Mouse (Mus musculus) hindbrain, embryonic 13.5 days (tissue): ENCODE measurements around the gene Sult3a2. TPM values are rescaled to one million over a fixed set of nuclear protein-coding genes. Genes with fewer than 3 reads are reported as not detected.
"Not testable (repeated sequence)": the region's sequence is repeated elsewhere in the genome, so short reads cannot be mapped to it uniquely, and the experiment has no call there.

ENCODE experiments used
- ATAC-seq: fragments of 200-750 bp; cut with Nextera tagmentation; 2 replicates; pipeline ENCODE4 v1.8.0; 2017; ENCODE audit warnings: moderate TSS enrichment; ENCODE audit not compliant: low FRiP score
- H3K27ac ChIP-seq: fragments of 300-500 bp; sonication (generic); 2 replicates; pipeline ENCODE4 v1.5.1; 2015; ENCODE audit warnings: inconsistent platforms, mild to moderate bottlenecking, moderate library complexity
- H3K27me3 ChIP-seq: fragments of 300-500 bp; sonication (generic); 2 replicates; pipeline ENCODE4 v1.6.1; 2015; ENCODE audit warnings: mild to moderate bottlenecking, inconsistent platforms
- H3K36me3 ChIP-seq: fragments of 300-500 bp; sonication (generic); 2 replicates; pipeline ENCODE4 v1.6.1; 2015; ENCODE audit warnings: mild to moderate bottlenecking, inconsistent platforms
- H3K4me1 ChIP-seq: fragments of 300-500 bp; sonication (generic); replicated peaks from 2 replicates; pipeline ENCODE4 v1.6.1; 2015; ENCODE audit warnings: inconsistent platforms
- H3K4me2 ChIP-seq: fragments of 300-500 bp; sonication (generic); 2 replicates; pipeline ENCODE4 v1.6.1; 2015; ENCODE audit warnings: inconsistent platforms, mild to moderate bottlenecking, moderate library complexity
- H3K4me3 ChIP-seq: fragments of 300-500 bp; sonication (generic); 2 replicates; pipeline ENCODE4 v1.5.1; 2015; ENCODE audit warnings: mild to moderate bottlenecking, inconsistent platforms
- H3K9ac ChIP-seq: fragments of 300-500 bp; sonication (generic); 2 replicates; pipeline ENCODE4 v1.6.1; 2015; ENCODE audit warnings: mild to moderate bottlenecking, inconsistent platforms
- H3K9me3 ChIP-seq: fragments of 300-500 bp; sonication (generic); 2 replicates; pipeline ENCODE4 v1.6.1; 2016; ENCODE audit warnings: inconsistent platforms
- WGBS: fragments of 180-500 bp; shearing (Covaris S2); methylation state at CpG from one replicate; pipeline ENCODE4 v1.1.7; 2015; 5-methylcytosine and 5-hydroxymethylcytosine counted together
- polyA plus RNA-seq: library from polyadenylated mRNA; unstranded; fragments of >200 nt; fragmentation: Nextera tagmentation; extraction: Ambion mirVana; gene quantifications from 2 replicates; pipeline ENCODE4 v1.2.1, GENCODE M21; 2015

Gene Sult3a2
- polyA plus RNA-seq = not detected in 2 replicates

DNA sequence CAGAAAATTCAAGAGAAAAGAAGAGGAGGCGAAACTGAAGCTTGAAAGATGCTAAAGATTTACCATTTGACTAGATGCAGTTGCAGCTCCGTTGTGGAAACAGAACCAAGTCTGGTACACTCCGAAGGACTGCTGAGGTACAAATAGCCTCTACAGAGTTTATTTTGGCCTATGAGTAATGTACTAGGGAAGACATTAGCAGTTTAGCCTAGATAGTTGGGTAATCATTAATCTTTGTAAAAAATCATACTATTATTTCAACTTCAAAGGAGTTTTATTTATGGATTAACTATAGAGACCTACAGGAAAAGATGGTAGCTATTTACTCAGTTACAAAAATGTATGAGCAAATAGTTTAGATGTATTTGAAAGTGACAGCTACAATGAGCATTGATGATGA lies at the start of gene Sult3a2:
Sult3a2 (minus strand) TSS at position 101 of the 400 bp plus-strand sequence.
- Histone ChIP-seq H3K4me1 (no peaks in the 10 kb centered on the region), H3K9ac (no peak within 1 kb of the TSS), H3K9me3 (no peaks in the 10 kb centered on the region), H3K36me3 (no peaks in the 10 kb centered on the region), H3K4me2 (no peak within 1 kb of the TSS), H3K27ac (no peak within 1 kb of the TSS), H3K4me3 (no peak within 1 kb of the TSS), H3K27me3 (no peaks in the 10 kb centered on the region)
- WGBS = 92% methylated on average over 3 of the region's 3 CpGs
- ATAC-seq = no peak

DNA sequence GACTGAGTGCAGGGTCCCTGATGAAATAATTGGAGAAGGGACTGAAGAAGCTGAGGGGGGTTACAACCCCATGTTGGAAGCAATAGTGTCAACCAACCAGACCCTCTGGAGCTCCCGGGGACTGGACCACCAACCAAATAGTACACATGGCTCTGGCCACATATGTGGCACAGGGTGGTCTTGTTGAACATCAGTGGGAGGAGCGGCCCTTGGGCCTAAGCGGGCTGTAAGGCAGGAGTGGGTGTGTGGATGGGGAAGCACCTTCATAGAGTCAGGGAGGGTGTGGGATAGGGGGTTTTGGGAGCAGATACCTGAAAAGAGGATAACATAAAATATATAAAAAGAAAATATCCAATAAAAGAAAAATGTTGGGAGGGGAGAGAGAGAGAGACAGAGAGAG lies 34.4 kb upstream of the Sult3a2 start:
- Histone ChIP-seq H3K36me3 (no peaks in the 10 kb centered on the region), H3K27me3 (no peaks in the 10 kb centered on the region), H3K4me2 (no peak overlapping the region), H3K27ac (no peak overlapping the region), H3K9ac (no peak overlapping the region), H3K4me3 (no peak overlapping the region), H3K4me1 (no peaks in the 10 kb centered on the region), H3K9me3 (no peaks in the 10 kb centered on the region)
- ATAC-seq = no peak
- WGBS = 97% methylated on average over 3 of the region's 3 CpGs

DNA sequence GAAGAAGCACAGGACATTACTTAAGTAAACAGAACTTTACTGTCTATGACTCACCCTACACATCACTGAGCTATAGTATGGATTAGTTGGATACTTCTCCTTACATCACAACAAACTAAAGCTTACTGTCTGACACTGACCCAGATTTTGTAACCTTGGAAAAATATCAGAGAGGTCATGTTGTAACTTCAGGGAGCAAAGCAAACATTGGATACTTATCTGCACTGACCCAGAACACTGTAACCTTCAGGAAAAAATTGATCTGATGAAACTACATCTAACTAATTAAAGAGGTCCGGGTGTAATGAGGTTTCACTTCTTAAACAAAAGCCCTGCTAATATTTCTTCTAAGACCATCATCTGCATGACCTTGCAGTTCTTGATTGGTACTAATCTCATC lies 30.4 kb upstream of the Sult3a2 start:
- 79% methylated on average over 1 of the region's 1 CpGs for WGBS
- no peak overlapping the region for H3K27ac ChIP-seq
- no peaks in the 10 kb centered on the region for H3K36me3 ChIP-seq
- no peaks in the 10 kb centered on the region for H3K9me3 ChIP-seq
- ATAC-seq = no peak
- no peaks in the 10 kb centered on the region for H3K27me3 ChIP-seq
- no peak overlapping the region for H3K4me3 ChIP-seq
- H3K4me1 ChIP-seq = no peaks in the 10 kb centered on the region
- no peak overlapping the region for H3K9ac ChIP-seq
- no peak overlapping the region for H3K4me2 ChIP-seq

DNA sequence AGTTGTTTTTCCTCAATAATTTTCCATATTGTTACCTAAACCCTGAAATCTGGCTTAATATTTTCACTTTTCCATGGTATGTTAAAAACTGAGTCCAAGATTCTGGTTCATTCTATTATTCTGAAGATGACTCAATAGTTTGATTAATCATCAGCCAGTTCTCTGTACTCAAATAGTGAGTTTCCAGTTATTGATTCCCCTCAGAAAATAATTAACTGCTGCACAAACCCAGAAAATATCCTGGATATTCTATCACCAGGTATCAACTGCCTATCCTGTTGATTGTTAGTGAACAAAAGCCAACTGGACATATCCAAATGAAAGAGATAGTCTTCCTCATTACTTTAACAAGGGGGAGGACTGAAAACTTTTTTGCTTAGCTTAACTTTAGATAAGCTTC lies 27.8 kb upstream of the Sult3a2 start:
- Histone ChIP-seq H3K27ac (no peak overlapping the region), H3K27me3 (no peaks in the 10 kb centered on the region), H3K4me2 (no peak overlapping the region), H3K4me3 (no peak overlapping the region), H3K4me1 (no peaks in the 10 kb centered on the region), H3K9ac (no peak overlapping the region), H3K36me3 (no peaks in the 10 kb centered on the region), H3K9me3 (no peaks in the 10 kb centered on the region)
- ATAC-seq = no peak

DNA sequence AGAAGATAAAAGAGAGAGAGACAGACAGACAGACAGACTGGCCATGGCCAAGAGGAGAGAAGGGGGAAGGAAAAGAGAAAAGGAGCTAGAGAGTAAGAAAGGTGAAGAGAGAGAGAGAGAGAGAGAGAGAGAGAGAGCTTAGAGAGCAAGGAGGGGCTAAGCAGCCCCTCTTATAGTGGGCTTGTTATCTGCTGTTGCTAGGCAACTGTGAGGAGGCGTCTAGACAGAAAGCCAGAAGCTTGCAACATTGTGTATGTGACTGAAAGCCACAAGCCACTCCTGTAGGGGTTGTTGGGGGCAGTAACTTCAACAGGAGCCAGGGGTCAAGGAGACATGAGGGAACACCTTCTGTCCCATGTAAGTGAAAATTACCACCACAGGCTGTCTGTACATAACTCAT lies 25.3 kb upstream of the Sult3a2 start:
- no peak for ATAC-seq
- Histone ChIP-seq H3K36me3 (no peaks in the 10 kb centered on the region), H3K9ac (no peak overlapping the region), H3K4me3 (no peak overlapping the region), H3K4me2 (no peak overlapping the region), H3K27me3 (no peaks in the 10 kb centered on the region), H3K27ac (no peak overlapping the region), H3K9me3 (no peaks in the 10 kb centered on the region), H3K4me1 (no peaks in the 10 kb centered on the region)
- 17% methylated on average over 1 of the region's 1 CpGs for WGBS

DNA sequence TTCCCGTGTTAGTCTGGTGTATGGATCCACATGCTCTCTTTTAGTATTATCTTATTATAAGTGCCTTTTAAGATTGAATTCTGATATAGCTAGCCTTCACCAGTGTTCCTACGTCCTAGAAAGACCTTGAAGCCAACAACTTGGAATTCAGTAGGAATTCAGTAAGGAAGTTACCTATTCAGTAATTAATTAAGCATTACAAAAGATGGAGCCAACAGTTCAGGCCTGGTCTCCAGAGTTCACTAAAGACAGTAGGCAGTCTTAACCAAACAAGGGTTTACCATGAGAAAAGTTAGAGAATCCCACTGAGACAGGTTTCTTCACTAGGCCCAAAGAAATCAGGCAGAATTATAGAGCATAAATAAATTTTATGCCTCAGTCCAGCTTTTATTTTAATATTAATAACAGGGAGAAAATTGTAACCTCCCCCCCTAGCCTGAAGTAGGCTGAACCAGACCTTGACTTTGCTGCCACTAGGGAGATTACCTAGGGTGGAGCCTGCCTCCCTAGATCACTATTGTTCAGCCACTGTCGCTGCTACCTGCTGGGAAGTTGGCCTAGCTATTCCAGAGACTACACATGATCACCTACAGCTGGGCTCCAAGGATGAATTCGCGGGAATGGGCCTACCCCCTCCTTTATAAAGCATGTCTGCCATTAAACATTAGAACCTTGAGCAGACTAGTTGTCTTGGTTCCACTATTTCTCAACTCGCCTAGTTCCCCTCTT lies 10.9 kb upstream of the Sult3a2 start:
- ATAC-seq, H3K4me3 ChIP-seq, H3K4me1 ChIP-seq, H3K27me3 ChIP-seq, H3K27ac ChIP-seq, H3K36me3 ChIP-seq, H3K9me3 ChIP-seq, H3K9ac ChIP-seq, H3K4me2 ChIP-seq: not testable (repeated sequence)
- WGBS = 84% methylated on average over 6 of the region's 6 CpGs

DNA sequence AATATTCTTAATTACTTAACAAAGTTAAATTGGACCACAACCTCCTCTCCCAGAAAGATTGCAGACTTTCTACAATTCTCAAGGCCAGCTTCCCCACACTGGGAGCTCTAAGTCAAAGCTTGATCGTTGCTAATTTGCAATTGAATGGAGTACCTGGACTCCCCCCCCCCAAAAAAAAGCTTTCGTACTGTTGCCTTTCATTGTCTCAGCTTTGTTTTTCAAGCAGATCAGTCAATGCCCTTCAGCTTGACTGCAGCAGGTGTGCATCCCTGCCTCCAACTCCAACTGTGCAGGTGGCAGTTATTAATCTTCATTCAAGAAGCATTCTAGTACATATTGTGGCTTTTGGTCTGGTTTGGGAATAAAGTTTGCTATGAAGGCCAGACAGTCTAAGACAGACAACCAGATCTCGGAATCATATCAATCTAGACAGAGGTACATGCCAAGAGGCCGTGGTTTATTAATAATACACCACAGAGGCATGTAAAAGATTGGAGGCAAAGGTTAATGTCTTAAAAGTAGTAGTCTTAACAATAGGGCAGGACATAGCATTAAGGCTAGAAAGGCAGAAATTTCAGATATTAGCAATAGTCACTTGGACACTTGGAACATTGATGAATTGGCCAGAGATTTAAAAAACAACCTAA lies 9.9 kb upstream of the Sult3a2 start:
- not testable (repeated sequence) for H3K9me3 ChIP-seq, H3K4me2 ChIP-seq, H3K9ac ChIP-seq, H3K4me3 ChIP-seq, H3K27me3 ChIP-seq, H3K4me1 ChIP-seq, H3K36me3 ChIP-seq, H3K27ac ChIP-seq, ATAC-seq
- WGBS = 86% methylated on average over 4 of the region's 4 CpGs

DNA sequence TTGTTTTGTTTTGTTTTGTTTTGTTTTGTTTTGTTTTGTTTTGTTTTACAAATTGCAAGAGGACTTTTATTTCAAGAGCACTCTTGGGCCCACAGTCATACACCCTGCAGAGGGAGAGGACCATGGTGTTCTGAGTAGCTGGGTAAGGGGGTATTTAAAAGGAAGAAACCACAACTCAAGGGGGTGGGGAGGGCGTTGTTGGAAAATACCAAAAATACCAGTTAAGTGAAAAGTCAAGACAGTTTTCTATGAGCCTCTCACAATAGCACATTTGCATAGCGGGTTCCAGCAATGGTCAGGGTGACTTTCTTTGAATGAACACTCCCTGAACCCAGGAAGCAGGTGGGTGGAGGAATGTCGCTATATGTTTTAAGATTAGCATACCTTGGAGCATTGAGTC lies 5.7 kb upstream of the Sult3a2 start:
- H3K9ac ChIP-seq, H3K4me2 ChIP-seq, H3K36me3 ChIP-seq, H3K4me1 ChIP-seq, H3K27ac ChIP-seq, H3K27me3 ChIP-seq, ATAC-seq, H3K4me3 ChIP-seq, H3K9me3 ChIP-seq: not testable (repeated sequence)
- WGBS = 78% methylated on average over 3 of the region's 3 CpGs

DNA sequence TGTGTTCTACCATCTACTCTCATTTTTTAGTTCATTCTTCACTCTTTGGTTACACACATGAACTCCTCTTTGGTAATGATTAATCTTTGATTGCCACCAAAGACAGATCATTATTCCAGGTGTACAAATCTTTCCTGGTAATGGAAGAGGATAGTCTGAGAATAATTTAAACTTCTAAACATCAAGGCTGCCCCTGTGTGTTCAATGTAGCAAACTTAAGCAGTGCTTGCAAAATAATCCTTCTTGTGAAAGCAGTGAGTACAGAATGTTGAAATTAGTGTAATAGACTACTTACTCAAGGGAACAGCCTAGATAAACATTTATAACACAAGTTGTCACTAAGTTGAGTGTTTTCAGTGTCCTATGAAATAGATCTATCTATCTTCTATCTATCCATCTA lies 1.0 kb upstream of the Sult3a2 start:
- Histone ChIP-seq H3K4me1 (no peaks in the 10 kb centered on the region), H3K36me3 (no peaks in the 10 kb centered on the region), H3K27ac (no peak overlapping the region), H3K9ac (no peak overlapping the region), H3K9me3 (no peaks in the 10 kb centered on the region), H3K4me2 (no peak overlapping the region), H3K27me3 (no peaks in the 10 kb centered on the region), H3K4me3 (no peak overlapping the region)
- ATAC-seq = no peak

DNA sequence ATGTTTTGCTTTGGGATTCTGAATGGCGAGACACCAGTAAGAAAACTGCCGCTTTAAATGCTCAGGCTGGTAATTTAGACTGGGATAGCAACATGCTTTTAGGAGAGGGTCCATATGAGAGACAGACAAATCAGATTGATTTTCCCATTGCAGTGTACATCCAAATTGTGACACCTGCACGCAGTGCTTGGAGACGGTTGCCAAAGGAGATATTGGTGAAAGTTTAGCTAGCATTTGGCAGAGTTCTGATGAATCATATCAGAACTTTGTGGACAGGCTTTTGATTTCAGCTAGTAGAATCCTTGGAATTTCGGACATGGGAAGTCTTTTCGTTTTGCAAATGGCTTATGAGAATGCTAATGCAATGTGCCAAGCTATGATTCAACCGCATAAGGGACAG lies 51.3 kb downstream of the Sult3a2 start:
- not testable (repeated sequence) for H3K4me3 ChIP-seq, H3K27me3 ChIP-seq, H3K9ac ChIP-seq, H3K4me1 ChIP-seq, ATAC-seq, H3K9me3 ChIP-seq, H3K27ac ChIP-seq, H3K36me3 ChIP-seq, H3K4me2 ChIP-seq
- 94% methylated on average over 7 of the region's 7 CpGs for WGBS

DNA sequence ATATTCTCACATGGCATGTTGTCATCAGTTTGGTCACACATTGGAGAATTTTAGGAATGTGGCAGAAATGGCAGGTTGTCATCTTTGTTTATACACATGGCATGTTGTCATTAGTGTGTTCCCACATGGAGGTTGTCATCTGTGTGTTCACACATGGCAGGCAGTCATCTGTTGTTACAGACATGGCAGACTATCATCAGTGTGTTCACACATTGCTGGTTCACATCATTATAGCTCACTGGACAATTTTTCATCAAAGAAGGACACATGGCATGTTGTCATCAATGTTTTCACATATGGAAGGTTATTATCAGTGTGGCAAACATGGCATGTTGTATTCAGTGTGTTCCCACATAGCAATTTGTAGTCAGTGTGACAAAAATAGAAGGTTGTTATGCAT lies 53.3 kb downstream of the Sult3a2 start:
- no peak for ATAC-seq
- Histone ChIP-seq H3K27me3 (no peaks in the 10 kb centered on the region), H3K27ac (no peak overlapping the region), H3K36me3 (no peaks in the 10 kb centered on the region), H3K9me3 (0 out of 2 replicates have a peak, but pooled peaks cover 2% of the 10 kb centered on the region), H3K4me2 (no peak overlapping the region), H3K4me3 (no peak overlapping the region), H3K4me1 (no peaks in the 10 kb centered on the region), H3K9ac (no peak overlapping the region)

DNA sequence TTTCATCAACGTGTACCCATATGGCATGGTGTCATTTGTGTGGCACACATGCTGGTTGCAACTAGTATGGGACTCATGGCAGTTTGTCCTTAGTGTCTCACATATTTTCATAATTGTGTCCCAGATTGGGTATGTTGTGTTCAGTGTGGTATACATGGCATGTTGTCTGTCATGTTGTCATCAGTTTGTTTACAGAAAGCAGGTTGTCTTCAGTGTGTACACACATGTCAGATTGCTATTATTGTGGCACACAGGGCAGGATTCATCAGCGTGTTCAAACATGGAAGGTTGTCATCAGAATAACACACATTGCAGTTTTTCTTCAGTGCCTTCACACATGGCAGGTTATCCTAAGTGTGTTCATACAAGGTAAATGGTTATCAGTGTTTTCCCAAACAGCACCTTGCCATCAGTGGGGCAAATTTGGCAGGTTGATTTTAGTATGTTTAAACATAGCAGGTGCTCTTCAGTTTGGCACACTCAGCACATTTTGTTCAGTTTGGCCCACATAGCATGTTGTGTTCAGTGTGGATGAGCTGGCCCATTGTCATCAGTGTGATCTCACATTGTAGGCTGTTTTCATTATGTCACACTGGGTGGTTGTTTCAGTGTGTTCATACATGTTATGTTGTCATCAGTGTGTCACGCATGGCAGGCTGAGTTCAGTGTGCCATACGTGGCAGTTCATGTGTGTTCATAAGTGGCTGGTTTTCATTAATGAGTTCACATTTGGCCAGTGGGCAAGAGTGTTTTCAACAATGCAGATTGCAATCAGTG lies 53.9 kb downstream of the Sult3a2 start:
- no peak overlapping the region for H3K4me2 ChIP-seq
- H3K36me3 ChIP-seq = no peaks in the 10 kb centered on the region
- H3K9ac ChIP-seq = no peak overlapping the region
- no peak overlapping the region for H3K27ac ChIP-seq
- no peaks in the 10 kb centered on the region for H3K9me3 ChIP-seq
- WGBS = 85% methylated on average over 4 of the region's 4 CpGs
- no peaks in the 10 kb centered on the region for H3K27me3 ChIP-seq
- H3K4me1 ChIP-seq = no peaks in the 10 kb centered on the region
- ATAC-seq = no peak
- no peak overlapping the region for H3K4me3 ChIP-seq

DNA sequence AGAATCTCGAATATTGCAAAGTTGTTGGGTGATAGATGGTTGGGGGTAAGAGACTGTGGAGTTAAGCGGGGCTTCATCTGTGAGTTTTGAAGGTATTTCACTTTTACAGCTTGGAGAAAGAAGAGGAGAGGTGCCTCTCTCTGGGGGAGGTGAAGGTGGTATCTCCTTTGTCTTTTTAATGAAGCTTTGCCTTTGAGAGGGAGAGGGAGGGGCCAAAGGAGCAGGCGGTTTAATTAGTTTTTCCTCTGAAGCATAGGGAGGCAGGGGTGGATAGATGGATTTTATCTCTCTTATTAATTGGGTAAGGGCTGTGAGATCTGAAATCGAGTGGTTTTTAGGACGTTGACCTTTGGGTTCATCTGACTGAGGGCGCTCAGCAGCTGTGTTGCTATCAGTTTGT lies 62.7 kb downstream of the Sult3a2 start:
- no peak overlapping the region for H3K27ac ChIP-seq
- H3K36me3 ChIP-seq = no peaks in the 10 kb centered on the region
- no peaks in the 10 kb centered on the region for H3K27me3 ChIP-seq
- WGBS = 42% methylated on average over 6 of the region's 6 CpGs
- no peak overlapping the region for H3K4me3 ChIP-seq
- no peak for ATAC-seq
- H3K9me3 ChIP-seq = no peaks in the 10 kb centered on the region
- no peak overlapping the region for H3K4me2 ChIP-seq
- no peak overlapping the region for H3K9ac ChIP-seq
- no peaks in the 10 kb centered on the region for H3K4me1 ChIP-seq
